In genomic region chr9:40858461-40859160, GRCm38 (mm10) we compare ENCODE assay signal across 8 mouse cellular contexts. TPM values are rescaled to one million over a fixed set of nuclear protein-coding genes. Genes with fewer than 3 reads are reported as not detected.
DNase-seq lines count a peak whose midpoint lies in the region; ATAC-seq lines count a peak whose summit lies in the region.

No protein-coding gene starts in this region.

- ATAC-seq in megakaryocyte, adult 5-6 weeks (ENCODE audit: poor library complexity, severe bottlenecking), result no peak

- H3K36me3 ChIP-seq in megakaryocyte, embryonic 14.5 days (replicated peaks; ENCODE audit: low read length), result no peaks in the 10 kb centered on the region
- H3K36me3 ChIP-seq in limb, embryonic 10.5 days, result no peaks in the 10 kb centered on the region

- peaks cover 43% of the 10 kb centered on the region for H3K27me3 ChIP-seq in megakaryocyte, embryonic 14.5 days (replicated peaks)
- H3K27me3 ChIP-seq in limb, embryonic 10.5 days (ENCODE audit: low read depth, poor library complexity, severe bottlenecking), result peaks cover 29% of the 10 kb centered on the region

- WGBS in limb, embryonic 10.5 days, result 11% methylated on average over 21 of the region's 21 CpGs

- H3K27ac ChIP-seq in limb, embryonic 10.5 days, result no peak overlapping the region

- peak; percentile 10 for DNase-seq in adrenal gland, postnatal 14 days
- DNase-seq in adrenal gland, postnatal 4 days (ENCODE audit: low spot score in 2 of 2), result no peak
- peak; percentile 57 for DNase-seq in limb, embryonic 10.5 days (ENCODE audit: low spot score)
- peak; percentile 59 for DNase-seq in retina, postnatal 1 day
- no peak for DNase-seq in spleen, postnatal 10 days (ENCODE audit: low spot score in 2 of 2)
- DNase-seq in right cerebral cortex, postnatal 14 days, result no peak

- no peaks in the 10 kb centered on the region for H3K9me3 ChIP-seq in megakaryocyte, embryonic 14.5 days
- H3K9me3 ChIP-seq in limb, embryonic 10.5 days (replicated peaks), result no peaks in the 10 kb centered on the region

- peaks cover 4% of the 10 kb centered on the region; the same call in 1 of the 2 replicates for H3K4me1 ChIP-seq in megakaryocyte, embryonic 14.5 days
- H3K4me1 ChIP-seq in limb, embryonic 10.5 days, result peaks cover 12% of the 10 kb centered on the region

- peak overlapping the region; percentile 88 for H3K4me3 ChIP-seq in megakaryocyte, embryonic 14.5 days (replicated peaks)
- peak overlapping the region; percentile 49 for H3K4me3 ChIP-seq in limb, embryonic 10.5 days

RNA-seq across cellular contexts. Expression of gene Bsx, which starts 15.3 kb away (rescaled TPM):
- total RNA-seq in adrenal gland, postnatal 14 days (2021), result not detected in 2 replicates
- total RNA-seq in adrenal gland, postnatal 4 days (2021), result under 1 TPM in 1 of 2 experiments, not detected in 1; 0.08 TPM
- polyA plus RNA-seq in megakaryocyte, embryonic 14.5 days (2012; ENCODE audit: insufficient read depth, low replicate concordance), result not detected in 2 replicates
- not detected in 2 replicates for total RNA-seq in megakaryocyte, adult 5-6 weeks (2015)
- not detected in 2 replicates for total RNA-seq in megakaryocyte, adult 5-6 weeks (2017)
- polyA plus RNA-seq in limb, embryonic 10.5 days (2016; fragmentation: Nextera tagmentation; extraction: Ambion mirVana), result not detected in 2 replicates

RNA-seq across cellular contexts. Expression of gene Hspa8, which starts 57.8 kb away (rescaled TPM):
- 1,718 and 2,240 TPM in 2 replicates for total RNA-seq in adrenal gland, postnatal 14 days (2021)
- total RNA-seq in adrenal gland, postnatal 4 days (2021), result 1,000 to 10,000 TPM; 1,260 to 1,409 TPM
- polyA plus RNA-seq in megakaryocyte, embryonic 14.5 days (2012; ENCODE audit: insufficient read depth, low replicate concordance), result 811 and 986 TPM in 2 replicates
- 2,454 and 2,467 TPM in 2 replicates for total RNA-seq in megakaryocyte, adult 5-6 weeks (2015)
- total RNA-seq in megakaryocyte, adult 5-6 weeks (2017), result 3,359 and 3,514 TPM in 2 replicates
- 3,450 and 4,164 TPM in 2 replicates for polyA plus RNA-seq in limb, embryonic 10.5 days (2016; fragmentation: Nextera tagmentation; extraction: Ambion mirVana)

Comparison
In these comparisons a context has a peak if more than half of its experiments do, and no peak if none do; other contexts are left out.
1. DNase-seq: peak in adrenal gland, postnatal 14 days (single experiment), limb, embryonic 10.5 days (single experiment) and retina, postnatal 1 day (single experiment); none in adrenal gland, postnatal 4 days (0 of 2), spleen, postnatal 10 days (0 of 2) and right cerebral cortex, postnatal 14 days (single experiment).